Mouse (Mus musculus) spleen, adult 2 months (tissue): ENCODE data around the gene Naa60.

ENCODE experiments used
- CTCF ChIP-seq: fragments of 200-500 bp; IDR thresholded peaks from 2 replicates; pipeline ENCODE4 v1.5.1; 2011; ENCODE audit warnings: mild to moderate bottlenecking, inconsistent platforms; ENCODE audit not compliant: insufficient read depth, insufficient read length, insufficient replicate concordance; ENCODE audit errors: extremely low read depth
- POLR2A ChIP-seq: fragments of 200-500 bp; IDR thresholded peaks from 2 replicates; pipeline ENCODE4 v1.6.1; 2011; ENCODE audit warnings: low read depth, low read length, inconsistent platforms

DNA sequence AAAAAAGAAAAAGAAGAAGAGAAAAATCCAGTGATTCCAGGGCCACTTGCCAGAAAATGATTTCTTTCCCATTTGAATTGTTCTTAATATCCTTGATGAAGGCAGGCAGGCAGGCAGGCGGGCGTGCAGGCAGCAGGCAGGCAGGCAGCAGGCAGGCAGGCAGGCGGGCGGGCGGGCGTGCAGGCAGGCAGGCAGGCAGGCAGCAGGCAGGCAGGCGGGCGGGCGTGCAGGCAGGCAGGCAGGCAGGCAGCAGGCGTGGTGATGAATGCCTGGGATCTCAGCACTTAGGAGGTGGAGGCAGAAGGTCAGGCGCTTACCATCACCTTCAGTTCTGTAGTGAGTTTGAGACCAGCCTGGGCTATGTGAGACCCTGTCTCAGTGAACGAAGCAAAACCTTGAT, 19.6 kb upstream of the Naa60 start:
- TF ChIP-seq CTCF = no peak
- TF ChIP-seq POLR2A = no peak
